In the genomic region with DNA sequence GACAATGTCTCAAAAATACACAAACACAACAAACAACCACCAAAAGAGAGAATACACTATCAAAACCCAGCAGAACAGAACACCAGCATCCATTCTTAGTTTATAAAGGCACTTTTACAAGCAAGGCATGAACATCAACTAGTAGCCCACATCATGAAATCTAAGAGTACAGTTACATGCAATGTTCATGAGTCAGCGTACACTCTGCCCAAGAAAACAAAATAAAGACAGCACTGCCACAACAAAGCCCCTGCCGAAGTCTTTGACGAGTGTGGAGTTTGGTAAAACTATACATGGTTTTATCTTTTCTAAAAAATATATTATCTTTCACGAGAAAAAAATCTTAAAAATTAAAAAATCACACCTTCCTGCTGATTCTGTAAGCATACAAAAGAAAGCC, we compare ENCODE assay signal across 17 mouse cellular contexts. TPM values are rescaled to one million over a fixed set of nuclear protein-coding genes. Genes with fewer than 3 reads are reported as not detected.
"Had no signal": no experiment of that assay in that cellular context is flagged by ENCODE, and none has a peak within 500 bp of the region (broad histone marks: within the 10 kb centered on the region; RNA-seq: fewer than 3 reads in every experiment).

No protein-coding gene starts in this region.

- H3K4me2 ChIP-seq: lung, embryonic 14.5 days; midbrain, embryonic 12.5 days; neural tube, embryonic 12.5 days had no signal

- H3K9ac ChIP-seq: lung, embryonic 14.5 days; midbrain, embryonic 12.5 days; neural tube, embryonic 12.5 days had no signal

- DNase-seq: lung, adult 18-20 months; lung, embryonic 14.5 days; lung, postnatal 10 days; lung, postnatal 4 days; midbrain, embryonic 14.5 days; right cerebral cortex, postnatal 14 days; thymus, adult 18-20 months; thymus, postnatal 14 days; thymus, postnatal 36 days had no signal

- H3K27me3 ChIP-seq: midbrain, embryonic 12.5 days; neural tube, embryonic 12.5 days had no signal

- H3K36me3 ChIP-seq: midbrain, embryonic 10.5 days; midbrain, embryonic 12.5 days; neural tube, embryonic 12.5 days had no signal

- H3K4me1 ChIP-seq: midbrain, embryonic 12.5 days; neural tube, embryonic 12.5 days had no signal

- H3K27ac ChIP-seq: midbrain, embryonic 10.5 days; midbrain, embryonic 12.5 days; neural tube, embryonic 12.5 days had no signal

- H3K4me3 ChIP-seq: midbrain, embryonic 10.5 days; midbrain, embryonic 12.5 days; neural tube, embryonic 12.5 days had no signal

- ATAC-seq: midbrain, embryonic 16.5 days had no signal

- H3K9me3 ChIP-seq: midbrain, embryonic 10.5 days; midbrain, embryonic 12.5 days; neural tube, embryonic 12.5 days had no signal

RNA-seq across cellular contexts. Expression of a gene that starts 58.5 kb away (rescaled TPM):
- total RNA-seq: megakaryocyte, adult 5-6 weeks; megakaryocyte-erythroid progenitor cell, adult 5-6 weeks; neutrophil, adult 5-6 weeks had no signal
- polyA plus RNA-seq: lung, embryonic 14.5 days; midbrain, embryonic 10.5 days; midbrain, embryonic 12.5 days; neural tube, embryonic 12.5 days; stomach, embryonic 14.5 days had no signal
